In the genomic region with DNA sequence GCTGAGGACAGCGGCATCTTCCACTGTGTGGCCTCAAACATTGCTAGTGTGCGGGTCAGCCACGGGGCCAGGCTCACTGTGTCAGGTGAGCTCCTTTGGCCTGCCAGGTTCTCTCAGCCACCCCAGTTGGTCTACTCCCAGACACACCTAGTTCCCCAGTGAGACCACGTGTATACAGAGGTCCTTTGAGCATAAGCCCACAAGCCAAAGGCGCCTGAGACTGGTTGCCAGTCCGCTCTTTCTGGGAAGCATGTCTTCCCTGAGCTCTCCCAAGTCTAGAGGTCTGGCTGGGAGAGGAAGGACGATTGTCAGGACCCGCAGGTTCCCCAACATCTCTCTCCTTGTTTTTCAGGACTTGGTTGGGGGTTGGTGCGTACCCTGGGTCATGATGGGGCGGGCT, we compare ENCODE assay signal across 14 mouse cellular contexts. TPM values are rescaled to one million over a fixed set of nuclear protein-coding genes. Genes with fewer than 3 reads are reported as not detected.
DNase-seq lines count a peak whose midpoint lies in the region; ATAC-seq and TF ChIP-seq lines count a peak whose summit lies in the region.
"Had no signal": no experiment of that assay in that cellular context is flagged by ENCODE, and none has a peak within 500 bp of the region (broad histone marks: within the 10 kb centered on the region; RNA-seq: fewer than 3 reads in every experiment).

No protein-coding gene starts in this region.

- TF ChIP-seq CTCF in layer of hippocampus, adult 2 months (conservative IDR thresholded peaks at IDR 0.05) = no peak

- peaks cover 28% of the 10 kb centered on the region for H3K36me3 ChIP-seq in forebrain, embryonic 13.5 days (ENCODE audit: poor library complexity, severe bottlenecking)
- peaks cover 88% of the 10 kb centered on the region for H3K36me3 ChIP-seq in limb, embryonic 10.5 days
- H3K36me3 ChIP-seq in neural tube, embryonic 14.5 days (ENCODE audit: control insufficient read depth, insufficient read depth, low read length) = peaks cover 3% of the 10 kb centered on the region; the same call in 1 of the 2 replicates
- no peaks in the 10 kb centered on the region for H3K36me3 ChIP-seq in intestine, embryonic 15.5 days
- H3K36me3 ChIP-seq: limb, embryonic 15.5 days had no signal

- no peak for ATAC-seq in forebrain, embryonic 13.5 days
- ATAC-seq in neural tube, embryonic 14.5 days (ENCODE audit: low read depth) = no peak
- no peak for ATAC-seq in intestine, embryonic 15.5 days

- H3K9me3 ChIP-seq in forebrain, embryonic 13.5 days (replicated peaks) = no peaks in the 10 kb centered on the region
- H3K9me3 ChIP-seq in limb, embryonic 10.5 days (replicated peaks) = no peaks in the 10 kb centered on the region
- H3K9me3 ChIP-seq in neural tube, embryonic 14.5 days (ENCODE audit: control insufficient read depth, low read length) = no peaks in the 10 kb centered on the region
- H3K9me3 ChIP-seq in intestine, embryonic 15.5 days = no peaks in the 10 kb centered on the region
- H3K9me3 ChIP-seq: limb, embryonic 15.5 days had no signal

- H3K27ac ChIP-seq in layer of hippocampus, adult 2 months = peak overlapping the region; percentile 62; the same call in 1 of the 2 replicates
- peak overlapping the region; percentile 97 for H3K27ac ChIP-seq in forebrain, embryonic 13.5 days
- peak overlapping the region; percentile 88 for H3K27ac ChIP-seq in limb, embryonic 10.5 days
- H3K27ac ChIP-seq in neural tube, embryonic 14.5 days (ENCODE audit: low read depth, low read length) = peak overlapping the region; percentile 79
- no peak overlapping the region for H3K27ac ChIP-seq in intestine, embryonic 15.5 days
- H3K27ac ChIP-seq: limb, embryonic 15.5 days had no signal

- H3K4me2 ChIP-seq in forebrain, embryonic 13.5 days = peak overlapping the region; percentile 44
- no peak overlapping the region for H3K4me2 ChIP-seq in neural tube, embryonic 14.5 days (ENCODE audit: low read depth, low read length)
- H3K4me2 ChIP-seq in intestine, embryonic 15.5 days (replicated peaks) = no peak overlapping the region

- no peak overlapping the region for H3K4me3 ChIP-seq in layer of hippocampus, adult 2 months
- H3K4me3 ChIP-seq in forebrain, embryonic 13.5 days = no peak overlapping the region
- 0 out of 2 replicates have a peak overlapping the region, but pooled peaks have one; percentile 19 for H3K4me3 ChIP-seq in limb, embryonic 10.5 days
- H3K4me3 ChIP-seq in neural tube, embryonic 14.5 days (ENCODE audit: low read depth, low read length) = no peak overlapping the region
- H3K4me3 ChIP-seq in intestine, embryonic 15.5 days (replicated peaks) = no peak overlapping the region
- H3K4me3 ChIP-seq: erythroblast, embryonic 14.5 days; limb, embryonic 15.5 days had no signal

- DNase-seq in layer of hippocampus, adult 2 months (ENCODE audit: low spot score in 2 of 2) = no peak
- DNase-seq in layer of hippocampus, postnatal 25 days (ENCODE audit: extremely low spot score in 1 of 2, low spot score in 1 of 2) = no peak
- no peak for DNase-seq in limb, embryonic 10.5 days (ENCODE audit: low spot score)
- DNase-seq in frontal cortex, postnatal 10 days (ENCODE audit: low spot score in 2 of 2) = no peak
- no peak for DNase-seq in B cell, adult 2 months
- DNase-seq: cerebellum, adult 8-10 months; right cerebral cortex, postnatal 14 days had no signal

- peak overlapping the region; percentile 50 for H3K9ac ChIP-seq in forebrain, embryonic 13.5 days
- H3K9ac ChIP-seq in neural tube, embryonic 14.5 days (replicated peaks; ENCODE audit: low read depth, low read length) = no peak overlapping the region
- no peak overlapping the region for H3K9ac ChIP-seq in intestine, embryonic 15.5 days
- H3K9ac ChIP-seq: limb, embryonic 15.5 days had no signal

- H3K4me1 ChIP-seq in forebrain, embryonic 13.5 days = peaks cover 65% of the 10 kb centered on the region
- H3K4me1 ChIP-seq in limb, embryonic 10.5 days = peaks cover 94% of the 10 kb centered on the region
- peaks cover 57% of the 10 kb centered on the region for H3K4me1 ChIP-seq in neural tube, embryonic 14.5 days (ENCODE audit: control insufficient read depth, insufficient read depth, low read length)
- H3K4me1 ChIP-seq in intestine, embryonic 15.5 days (replicated peaks) = peaks cover 22% of the 10 kb centered on the region

- 37% methylated on average over 10 of the region's 10 CpGs for WGBS in forebrain, embryonic 13.5 days
- WGBS in limb, embryonic 10.5 days = 51% methylated on average over 10 of the region's 10 CpGs
- WGBS in neural tube, embryonic 14.5 days = 48% methylated on average over 10 of the region's 10 CpGs
- WGBS in intestine, embryonic 15.5 days = 74% methylated on average over 10 of the region's 10 CpGs

- H3K27me3 ChIP-seq in forebrain, embryonic 13.5 days = no peaks in the 10 kb centered on the region
- H3K27me3 ChIP-seq in limb, embryonic 10.5 days (ENCODE audit: low read depth, poor library complexity, severe bottlenecking) = no peaks in the 10 kb centered on the region
- H3K27me3 ChIP-seq in neural tube, embryonic 14.5 days (ENCODE audit: control insufficient read depth, insufficient read depth, low read length) = no peaks in the 10 kb centered on the region
- no peaks in the 10 kb centered on the region for H3K27me3 ChIP-seq in intestine, embryonic 15.5 days (replicated peaks)

RNA-seq across cellular contexts. Expression of a gene that starts 17.2 kb away (rescaled TPM):
- 1 to 10 TPM; 5.0 to 5.1 TPM for total RNA-seq in layer of hippocampus, adult 2 months (2021)
- 1 to 10 TPM; 3.7 to 4.6 TPM for total RNA-seq in layer of hippocampus, postnatal 25 days (2021)
- polyA plus RNA-seq in forebrain, embryonic 13.5 days (2015; fragmentation: Nextera tagmentation; extraction: Ambion mirVana) = 5.1 and 6.1 TPM in 2 replicates
- 8.7 and 9.0 TPM in 2 replicates for polyA plus RNA-seq in limb, embryonic 10.5 days (2016; fragmentation: Nextera tagmentation; extraction: Ambion mirVana)
- 5.3 and 6.7 TPM in 2 replicates for polyA plus RNA-seq in neural tube, embryonic 14.5 days (2014; fragmentation: Nextera tagmentation; extraction: Ambion mirVana)
- polyA plus RNA-seq in intestine, embryonic 15.5 days (2015; fragmentation: Nextera tagmentation; extraction: Ambion mirVana) = 9.4 and 9.7 TPM in 2 replicates

RNA-seq across cellular contexts. Expression of a gene that starts 36.9 kb away (rescaled TPM):
- total RNA-seq in layer of hippocampus, adult 2 months (2021) = 1 to 10 TPM; 3.5 to 4.9 TPM
- total RNA-seq in layer of hippocampus, postnatal 25 days (2021) = 1 to 10 TPM; 3.8 to 4.7 TPM
- polyA plus RNA-seq in forebrain, embryonic 13.5 days (2015; fragmentation: Nextera tagmentation; extraction: Ambion mirVana) = 13.2 and 16.0 TPM in 2 replicates
- 230 and 420 TPM in 2 replicates for polyA plus RNA-seq in limb, embryonic 10.5 days (2016; fragmentation: Nextera tagmentation; extraction: Ambion mirVana)
- polyA plus RNA-seq in neural tube, embryonic 14.5 days (2014; fragmentation: Nextera tagmentation; extraction: Ambion mirVana) = 9.9 and 10.1 TPM in 2 replicates
- 0.99 and 1.4 TPM in 2 replicates for polyA plus RNA-seq in intestine, embryonic 15.5 days (2015; fragmentation: Nextera tagmentation; extraction: Ambion mirVana)
- total RNA-seq: hematopoietic stem cell, adult 5-6 weeks had no signal
- polyA plus RNA-seq: erythroblast, embryonic 14.5 days; large intestine, adult 2 months had no signal

Comparison
In these comparisons a context has a peak if more than half of its experiments do, and no peak if none do; other contexts are left out.
1. RNA of a gene that starts 36.9 kb away (polyA plus RNA-seq): 230 to 420 TPM in limb, embryonic 10.5 days; 13.2 to 16.0 TPM in forebrain, embryonic 13.5 days, 9.9 to 10.1 TPM in neural tube, embryonic 14.5 days and 0.99 to 1.4 TPM in intestine, embryonic 15.5 days; every median in the first group is over 10 times any median in the second.